Mouse (Mus musculus) lung, postnatal 0 days (tissue): ENCODE measurements at regions not wholly inside any gene's neighbourhood (a gene's known extent, or its start where the extent isn't known, plus 50 kb on each side); places are given as distances from the start of the nearest gene placed in this dataset.

Experiments used
- ATAC-seq: fragments of 200-750 bp; cut with Nextera tagmentation; 2 replicates; pipeline ENCODE4 v1.8.0; 2017; ENCODE audit warnings: moderate library complexity
- DNase-seq: peaks from one replicate; pipeline ENCODE4 v3.0.0-alpha.2; 2016; ENCODE audit warnings: low spot score
- H3K27ac ChIP-seq: fragments of 300-500 bp; sonication (generic); 2 replicates; pipeline ENCODE4 v1.5.1; 2014; ENCODE audit warnings: antibody characterized with exemption, mild to moderate bottlenecking, low read length, mixed read lengths
- H3K27me3 ChIP-seq: fragments of 300-500 bp; sonication (generic); replicated peaks from 2 replicates; pipeline ENCODE4 v1.6.1; 2014; ENCODE audit warnings: low read length, mixed read lengths; ENCODE audit not compliant: insufficient read depth
- H3K36me3 ChIP-seq: fragments of 300-500 bp; sonication (generic); 2 replicates; pipeline ENCODE4 v1.6.1; 2014; ENCODE audit warnings: low read length, mixed read lengths; ENCODE audit not compliant: insufficient read depth
- H3K4me1 ChIP-seq: fragments of 300-500 bp; sonication (generic); 2 replicates; pipeline ENCODE4 v1.6.1; 2014; ENCODE audit warnings: antibody characterized with exemption, low read depth, low read length, mixed read lengths; ENCODE audit not compliant: insufficient read depth
- H3K4me2 ChIP-seq: fragments of 300-500 bp; sonication (generic); replicated peaks from 2 replicates; pipeline ENCODE4 v1.6.1; 2014; ENCODE audit warnings: low read depth, mild to moderate bottlenecking, low read length, moderate library complexity, mixed read lengths
- H3K4me3 ChIP-seq: fragments of 300-500 bp; sonication (generic); 2 replicates; pipeline ENCODE4 v1.5.1; 2014; ENCODE audit warnings: low read depth, low read length
- H3K9ac ChIP-seq: fragments of 300-500 bp; sonication (generic); replicated peaks from 2 replicates; pipeline ENCODE4 v1.6.1; 2014; ENCODE audit warnings: low read depth, mild to moderate bottlenecking
- H3K9me3 ChIP-seq: fragments of 300-500 bp; sonication (generic); 2 replicates; pipeline ENCODE4 v1.6.1; 2016; ENCODE audit warnings: low read length, mixed read lengths
- CTCF ChIP-seq: IDR thresholded peaks from 2 replicates; pipeline ENCODE4 v1.5.1; 2016; ENCODE audit warnings: antibody characterized with exemption, mild to moderate bottlenecking
- EP300 ChIP-seq: IDR thresholded peaks from 2 replicates; pipeline ENCODE4 v1.6.1; 2016; ENCODE audit warnings: antibody characterized with exemption, mild to moderate bottlenecking, control low read depth
- WGBS: fragments of 180-500 bp; shearing (Covaris S2); extraction: QIAGEN DNeasy Blood & Tissue Kit; methylation state at CpG from one replicate; pipeline ENCODE4 v1.1.7; 2014; 5-methylcytosine and 5-hydroxymethylcytosine counted together

GRCm38 (mm10) chr1:165071831-165072491 is 88.6 kb downstream of the Tbx19 start:
- H3K27me3 ChIP-seq, result no peaks in the 10 kb centered on the region
- WGBS, result 80% methylated on average over 4 of the region's 4 CpGs
- H3K4me1 ChIP-seq, result no peaks in the 10 kb centered on the region
- H3K9ac ChIP-seq, result no peak overlapping the region
- H3K9me3 ChIP-seq, result no peaks in the 10 kb centered on the region
- ATAC-seq, result no peak
- H3K36me3 ChIP-seq, result no peaks in the 10 kb centered on the region
- H3K4me2 ChIP-seq, result no peak overlapping the region
- H3K27ac ChIP-seq, result no peak overlapping the region
- no peak overlapping the region for H3K4me3 ChIP-seq
- DNase-seq, result no peak
- TF ChIP-seq CTCF (no peak), EP300 (no peak)

- no peak overlapping the region for H3K4me3 ChIP-seq
- no peak for ATAC-seq
- H3K4me1 ChIP-seq, result no peaks in the 10 kb centered on the region
- H3K36me3 ChIP-seq, result no peaks in the 10 kb centered on the region
- no peak overlapping the region for H3K9ac ChIP-seq
- no peak overlapping the region for H3K4me2 ChIP-seq
- H3K27me3 ChIP-seq, result no peaks in the 10 kb centered on the region
- TF ChIP-seq EP300, result no peak
- TF ChIP-seq CTCF, result no peak
- H3K9me3 ChIP-seq, result no peaks in the 10 kb centered on the region
- no peak for DNase-seq
- no peak overlapping the region for H3K27ac ChIP-seq
- 87% methylated on average over 5 of the region's 5 CpGs for WGBS
These were observed 95.6 kb downstream of the Tbx19 start for GRCm38 (mm10) chr1:165064981-165065380.

- H3K9me3 ChIP-seq, result no peaks in the 10 kb centered on the region
- ATAC-seq, result no peak
- H3K27ac ChIP-seq, result no peak overlapping the region
- no peaks in the 10 kb centered on the region for H3K4me1 ChIP-seq
- 68% methylated on average over 8 of the region's 8 CpGs for WGBS
- no peak overlapping the region for H3K4me2 ChIP-seq
- no peak for TF ChIP-seq EP300
- no peak for TF ChIP-seq CTCF
- H3K4me3 ChIP-seq, result no peak overlapping the region
- H3K27me3 ChIP-seq, result no peaks in the 10 kb centered on the region
- H3K9ac ChIP-seq, result no peak overlapping the region
- DNase-seq, result no peak
- H3K36me3 ChIP-seq, result no peaks in the 10 kb centered on the region
These were observed 97.6 kb downstream of the Tbx19 start for GRCm38 (mm10) chr1:165062813-165063492.

- Histone ChIP-seq H3K27ac (no peak overlapping the region), H3K4me2 (no peak overlapping the region), H3K9me3 (no peaks in the 10 kb centered on the region), H3K27me3 (no peaks in the 10 kb centered on the region), H3K4me3 (no peak overlapping the region), H3K4me1 (no peaks in the 10 kb centered on the region), H3K9ac (no peak overlapping the region), H3K36me3 (no peaks in the 10 kb centered on the region)
- DNase-seq, result no peak
- ATAC-seq, result no peak
- 37% methylated on average over 3 of the region's 3 CpGs for WGBS
- TF ChIP-seq EP300 (no peak), CTCF (no peak)
These were observed 99.2 kb downstream of the Tbx19 start for GRCm38 (mm10) chr1:165061420-165061819.

GRCm38 (mm10) chr1:165054245-165054644 is 106.3 kb downstream of the Tbx19 start:
- H3K9me3 ChIP-seq, result no peaks in the 10 kb centered on the region
- no peaks in the 10 kb centered on the region for H3K27me3 ChIP-seq
- WGBS, result 82% methylated on average over 6 of the region's 6 CpGs
- DNase-seq (no peak), ATAC-seq (no peak)
- TF ChIP-seq EP300, result no peak
- no peak for TF ChIP-seq CTCF
- H3K27ac ChIP-seq, result no peak overlapping the region
- no peak overlapping the region for H3K4me3 ChIP-seq
- H3K9ac ChIP-seq, result no peak overlapping the region
- no peak overlapping the region for H3K4me2 ChIP-seq
- H3K4me1 ChIP-seq, result no peaks in the 10 kb centered on the region
- no peaks in the 10 kb centered on the region for H3K36me3 ChIP-seq

GRCm38 (mm10) chr1:165051294-165051693 is 109.3 kb downstream of the Tbx19 start:
- H3K36me3 ChIP-seq, result no peaks in the 10 kb centered on the region

More at GRCm38 (mm10) chr1:165051294-165051693, 109.3 kb downstream of the Tbx19 start:
- TF ChIP-seq CTCF, result no peak
- TF ChIP-seq EP300, result no peak
- no peaks in the 10 kb centered on the region for H3K27me3 ChIP-seq
- ATAC-seq (no peak), DNase-seq (no peak)
- H3K27ac ChIP-seq, result no peak overlapping the region
- H3K9me3 ChIP-seq, result no peaks in the 10 kb centered on the region
- no peak overlapping the region for H3K9ac ChIP-seq
- H3K4me1 ChIP-seq, result no peaks in the 10 kb centered on the region
- WGBS, result 48% methylated on average over 2 of the region's 2 CpGs
- no peak overlapping the region for H3K4me3 ChIP-seq
- H3K4me2 ChIP-seq, result no peak overlapping the region
